Mouse (Mus musculus) lung, postnatal 25 days (tissue): ENCODE measurements around the gene Snn.

Experiments used
- DNase-seq: peaks from one replicate; pipeline ENCODE4 v3.0.0; 2022; ENCODE audit warnings: low spot score

The Snn gene

GRCm38 (mm10) chr16:11084181-11084580 is 23.4 kb downstream of the Snn start:
- no peak for DNase-seq

- no peak for DNase-seq
These were observed 25.6 kb downstream of the Snn start for GRCm38 (mm10) chr16:11086299-11086698.

- no peak for DNase-seq
These were observed 26.3 kb downstream of the Snn start for GRCm38 (mm10) chr16:11086856-11087588.

GRCm38 (mm10) chr16:11090836-11091570 is 30.3 kb downstream of the Snn start:
- DNase-seq = no peak

GRCm38 (mm10) chr16:11092061-11092460 is 31.3 kb downstream of the Snn start:
- no peak for DNase-seq

- no peak for DNase-seq
These were observed 31.8 kb downstream of the Snn start for GRCm38 (mm10) chr16:11092523-11092922.

GRCm38 (mm10) chr16:11093717-11094386 is 33.1 kb downstream of the Snn start:
- DNase-seq = no peak

- DNase-seq = no peak
These were observed 36.6 kb downstream of the Snn start for GRCm38 (mm10) chr16:11097301-11097700.

GRCm38 (mm10) chr16:11104905-11105304 is 44.2 kb downstream of the Snn start:
- DNase-seq = no peak

GRCm38 (mm10) chr16:11109198-11109740 is 48.5 kb downstream of the Snn start:
- no peak for DNase-seq

GRCm38 (mm10) chr16:11122625-11123024 is 61.9 kb downstream of the Snn start:
- no peak for DNase-seq

- DNase-seq = no peak
These were observed 63.4 kb downstream of the Snn start for GRCm38 (mm10) chr16:11124110-11124509.
